Mouse (Mus musculus) lung, postnatal 0 days (tissue): ENCODE data around the gene Ikzf1. TPM values are rescaled to one million over a fixed set of nuclear protein-coding genes. Genes with fewer than 3 reads are reported as not detected.

Source experiments
- ATAC-seq: fragments of 200-750 bp; cut with Nextera tagmentation; 2 replicates; pipeline ENCODE4 v1.8.0; 2017; ENCODE audit warnings: moderate library complexity
- DNase-seq: peaks from one replicate; pipeline ENCODE4 v3.0.0-alpha.2; 2016; ENCODE audit warnings: low spot score
- H3K27ac ChIP-seq: fragments of 300-500 bp; sonication (generic); 2 replicates; pipeline ENCODE4 v1.5.1; 2014; ENCODE audit warnings: antibody characterized with exemption, mild to moderate bottlenecking, low read length, mixed read lengths
- H3K27me3 ChIP-seq: fragments of 300-500 bp; sonication (generic); replicated peaks from 2 replicates; pipeline ENCODE4 v1.6.1; 2014; ENCODE audit warnings: low read length, mixed read lengths; ENCODE audit not compliant: insufficient read depth
- H3K36me3 ChIP-seq: fragments of 300-500 bp; sonication (generic); 2 replicates; pipeline ENCODE4 v1.6.1; 2014; ENCODE audit warnings: low read length, mixed read lengths; ENCODE audit not compliant: insufficient read depth
- H3K4me1 ChIP-seq: fragments of 300-500 bp; sonication (generic); 2 replicates; pipeline ENCODE4 v1.6.1; 2014; ENCODE audit warnings: antibody characterized with exemption, low read depth, low read length, mixed read lengths; ENCODE audit not compliant: insufficient read depth
- H3K4me2 ChIP-seq: fragments of 300-500 bp; sonication (generic); replicated peaks from 2 replicates; pipeline ENCODE4 v1.6.1; 2014; ENCODE audit warnings: low read depth, mild to moderate bottlenecking, low read length, moderate library complexity, mixed read lengths
- H3K4me3 ChIP-seq: fragments of 300-500 bp; sonication (generic); 2 replicates; pipeline ENCODE4 v1.5.1; 2014; ENCODE audit warnings: low read depth, low read length
- H3K9ac ChIP-seq: fragments of 300-500 bp; sonication (generic); replicated peaks from 2 replicates; pipeline ENCODE4 v1.6.1; 2014; ENCODE audit warnings: low read depth, mild to moderate bottlenecking
- H3K9me3 ChIP-seq: fragments of 300-500 bp; sonication (generic); 2 replicates; pipeline ENCODE4 v1.6.1; 2016; ENCODE audit warnings: low read length, mixed read lengths
- CTCF ChIP-seq: IDR thresholded peaks from 2 replicates; pipeline ENCODE4 v1.5.1; 2016; ENCODE audit warnings: antibody characterized with exemption, mild to moderate bottlenecking
- EP300 ChIP-seq: IDR thresholded peaks from 2 replicates; pipeline ENCODE4 v1.6.1; 2016; ENCODE audit warnings: antibody characterized with exemption, mild to moderate bottlenecking, control low read depth
- WGBS: fragments of 180-500 bp; shearing (Covaris S2); extraction: QIAGEN DNeasy Blood & Tissue Kit; methylation state at CpG from one replicate; pipeline ENCODE4 v1.1.7; 2014; 5-methylcytosine and 5-hydroxymethylcytosine counted together
- polyA plus RNA-seq: library from polyadenylated mRNA; unstranded; fragments of >200 nt; fragmentation: Nextera tagmentation; extraction: Ambion mirVana; gene quantifications from 2 replicates; pipeline ENCODE4 v1.2.1, GENCODE M21; 2015

Ikzf1 gene
- polyA plus RNA-seq, 1 experiment from 2014 or later, result 1.7 TPM

- H3K4me1 ChIP-seq, result no peaks in the 10 kb centered on the region
Observed at GRCm38 (mm10) chr11:11660651-11661050, 24.2 kb upstream of the Ikzf1 start.

GRCm38 (mm10) chr11:11667254-11667921, 17.4 kb upstream of the Ikzf1 start:
- H3K27ac ChIP-seq, result no peak overlapping the region
- DNase-seq (no peak), ATAC-seq (no peak)
- 84% methylated on average over 4 of the region's 4 CpGs for WGBS
- H3K36me3 ChIP-seq, result no peaks in the 10 kb centered on the region
- TF ChIP-seq CTCF, result no peak
- TF ChIP-seq EP300, result no peak
- no peaks in the 10 kb centered on the region for H3K9me3 ChIP-seq
- no peaks in the 10 kb centered on the region for H3K4me1 ChIP-seq
- no peaks in the 10 kb centered on the region for H3K27me3 ChIP-seq
- H3K9ac ChIP-seq, result no peak overlapping the region
- H3K4me3 ChIP-seq, result no peak overlapping the region
- no peak overlapping the region for H3K4me2 ChIP-seq

More at GRCm38 (mm10) chr11:11660651-11661050, 24.2 kb upstream of the Ikzf1 start:
- no peaks in the 10 kb centered on the region for H3K27me3 ChIP-seq
- DNase-seq (no peak), ATAC-seq (no peak)
- H3K27ac ChIP-seq, result no peak overlapping the region
- TF ChIP-seq EP300, result no peak
- no peak for TF ChIP-seq CTCF
- no peaks in the 10 kb centered on the region for H3K9me3 ChIP-seq
- no peak overlapping the region for H3K4me3 ChIP-seq
- WGBS, result 68% methylated on average over 4 of the region's 4 CpGs
- H3K9ac ChIP-seq, result no peak overlapping the region
- H3K36me3 ChIP-seq, result no peaks in the 10 kb centered on the region
- H3K4me2 ChIP-seq, result no peak overlapping the region

GRCm38 (mm10) chr11:11667922-11668290, 16.9 kb upstream of the Ikzf1 start:
- Histone ChIP-seq H3K36me3 (no peaks in the 10 kb centered on the region), H3K4me2 (no peak overlapping the region), H3K27me3 (no peaks in the 10 kb centered on the region), H3K9me3 (no peaks in the 10 kb centered on the region), H3K9ac (no peak overlapping the region), H3K27ac (no peak overlapping the region), H3K4me1 (no peaks in the 10 kb centered on the region), H3K4me3 (no peak overlapping the region)
- TF ChIP-seq CTCF (no peak), EP300 (no peak)
- DNase-seq (no peak), ATAC-seq (no peak)
- WGBS, result 86% methylated on average over 3 of the region's 3 CpGs

- no peak overlapping the region for H3K27ac ChIP-seq
- WGBS, result 65% methylated on average over 4 of the region's 4 CpGs
Observed at GRCm38 (mm10) chr11:11672974-11673373, 11.8 kb upstream of the Ikzf1 start.

DNA sequence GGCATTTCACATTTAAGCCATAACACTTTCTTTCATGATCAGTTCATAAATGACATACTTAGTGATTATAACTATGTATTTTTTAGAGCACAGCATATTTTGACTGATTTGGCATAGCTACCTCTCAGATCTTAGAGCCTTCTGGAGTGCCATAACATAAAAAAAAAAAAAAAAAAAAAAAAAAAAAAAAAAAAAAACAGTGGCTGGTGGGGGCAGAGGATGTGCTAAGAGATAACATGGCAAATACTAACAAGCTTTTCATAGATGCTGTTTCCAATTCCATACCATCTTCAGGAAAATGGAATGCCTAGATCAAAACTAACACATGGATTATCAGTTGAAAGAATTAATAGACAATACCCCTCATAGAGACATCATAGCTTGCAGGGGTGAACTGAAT, 9.7 kb upstream of the Ikzf1 start:
- H3K27me3 ChIP-seq, result no peaks in the 10 kb centered on the region
- H3K4me1 ChIP-seq, result no peaks in the 10 kb centered on the region
- no peak overlapping the region for H3K4me2 ChIP-seq
- TF ChIP-seq CTCF (no peak), EP300 (no peak)
- no peaks in the 10 kb centered on the region for H3K36me3 ChIP-seq
- ATAC-seq (no peak), DNase-seq (no peak)
- H3K27ac ChIP-seq, result no peak overlapping the region
- H3K4me3 ChIP-seq, result no peak overlapping the region
- H3K9ac ChIP-seq, result no peak overlapping the region
- H3K9me3 ChIP-seq, result no peaks in the 10 kb centered on the region

More at GRCm38 (mm10) chr11:11672974-11673373, 11.8 kb upstream of the Ikzf1 start:
- H3K9me3 ChIP-seq, result no peaks in the 10 kb centered on the region
- ATAC-seq (no peak), DNase-seq (no peak)
- no peaks in the 10 kb centered on the region for H3K36me3 ChIP-seq
- H3K4me1 ChIP-seq, result no peaks in the 10 kb centered on the region
- H3K9ac ChIP-seq, result no peak overlapping the region
- no peak overlapping the region for H3K4me2 ChIP-seq
- no peaks in the 10 kb centered on the region for H3K27me3 ChIP-seq
- TF ChIP-seq EP300, result no peak
- no peak for TF ChIP-seq CTCF
- no peak overlapping the region for H3K4me3 ChIP-seq

GRCm38 (mm10) chr11:11676068-11676741, 8.6 kb upstream of the Ikzf1 start:
- no peak overlapping the region for H3K4me2 ChIP-seq
- H3K27me3 ChIP-seq, result no peaks in the 10 kb centered on the region
- H3K27ac ChIP-seq, result no peak overlapping the region
- 73% methylated on average over 9 of the region's 9 CpGs for WGBS
- DNase-seq (no peak), ATAC-seq (no peak)
- no peak overlapping the region for H3K4me3 ChIP-seq
- H3K4me1 ChIP-seq, result no peaks in the 10 kb centered on the region
- H3K9ac ChIP-seq, result no peak overlapping the region
- TF ChIP-seq CTCF (no peak), EP300 (no peak)
- no peaks in the 10 kb centered on the region for H3K9me3 ChIP-seq
- H3K36me3 ChIP-seq, result no peaks in the 10 kb centered on the region
